Mouse (Mus musculus) embryonic facial prominence, embryonic 12.5 days (tissue): ENCODE measurements around the gene Pi4k2a. TPM values are rescaled to one million over a fixed set of nuclear protein-coding genes. Genes with fewer than 3 reads are reported as not detected.
"Not testable (repeated sequence)": the region's sequence is repeated elsewhere in the genome, so short reads cannot be mapped to it uniquely, and the experiment has no call there.

Experiments used
- ATAC-seq: fragments of 200-750 bp; cut with Nextera tagmentation; 2 replicates; pipeline ENCODE4 v1.8.0; 2017; ENCODE audit not compliant: insufficient number of reproducible peaks, insufficient read depth, low FRiP score, low TSS enrichment
- H3K27ac ChIP-seq: fragments of 300-500 bp; sonication (generic); 2 replicates; pipeline ENCODE4 v1.5.1; 2016; ENCODE audit warnings: mild to moderate bottlenecking
- H3K27me3 ChIP-seq: fragments of 300-500 bp; sonication (generic); 2 replicates; pipeline ENCODE4 v1.6.1; 2016; ENCODE audit warnings: mild to moderate bottlenecking, moderate library complexity
- H3K36me3 ChIP-seq: fragments of 300-500 bp; sonication (generic); 2 replicates; pipeline ENCODE4 v1.6.1; 2016; ENCODE audit warnings: mild to moderate bottlenecking
- H3K4me1 ChIP-seq: fragments of 300-500 bp; sonication (generic); 2 replicates; pipeline ENCODE4 v1.6.1; 2016
- H3K4me2 ChIP-seq: fragments of 300-500 bp; sonication (generic); replicated peaks from 2 replicates; pipeline ENCODE4 v1.6.1; 2016; ENCODE audit warnings: mild to moderate bottlenecking, moderate library complexity
- H3K4me3 ChIP-seq: fragments of 300-500 bp; sonication (generic); 2 replicates; pipeline ENCODE4 v1.5.1; 2016; ENCODE audit warnings: mild to moderate bottlenecking
- H3K9ac ChIP-seq: fragments of 300-500 bp; sonication (generic); 2 replicates; pipeline ENCODE4 v1.6.1; 2016; ENCODE audit warnings: mild to moderate bottlenecking, moderate library complexity
- H3K9me3 ChIP-seq: fragments of 300-500 bp; sonication (generic); 2 replicates; pipeline ENCODE4 v1.6.1; 2016; ENCODE audit warnings: mild to moderate bottlenecking, moderate library complexity
- WGBS: fragments of 180-500 bp; shearing (Covaris S2); methylation state at CpG from one replicate; pipeline ENCODE4 v1.1.7; 2016; 5-methylcytosine and 5-hydroxymethylcytosine counted together
- polyA plus RNA-seq: library from polyadenylated mRNA; unstranded; fragments of >200 nt; fragmentation: Nextera tagmentation; extraction: Ambion mirVana; gene quantifications from 2 replicates; pipeline ENCODE4 v1.2.1, GENCODE M21; 2016

The Pi4k2a gene
- polyA plus RNA-seq, 1 experiment from 2014 or later = 39.6 TPM

DNA sequence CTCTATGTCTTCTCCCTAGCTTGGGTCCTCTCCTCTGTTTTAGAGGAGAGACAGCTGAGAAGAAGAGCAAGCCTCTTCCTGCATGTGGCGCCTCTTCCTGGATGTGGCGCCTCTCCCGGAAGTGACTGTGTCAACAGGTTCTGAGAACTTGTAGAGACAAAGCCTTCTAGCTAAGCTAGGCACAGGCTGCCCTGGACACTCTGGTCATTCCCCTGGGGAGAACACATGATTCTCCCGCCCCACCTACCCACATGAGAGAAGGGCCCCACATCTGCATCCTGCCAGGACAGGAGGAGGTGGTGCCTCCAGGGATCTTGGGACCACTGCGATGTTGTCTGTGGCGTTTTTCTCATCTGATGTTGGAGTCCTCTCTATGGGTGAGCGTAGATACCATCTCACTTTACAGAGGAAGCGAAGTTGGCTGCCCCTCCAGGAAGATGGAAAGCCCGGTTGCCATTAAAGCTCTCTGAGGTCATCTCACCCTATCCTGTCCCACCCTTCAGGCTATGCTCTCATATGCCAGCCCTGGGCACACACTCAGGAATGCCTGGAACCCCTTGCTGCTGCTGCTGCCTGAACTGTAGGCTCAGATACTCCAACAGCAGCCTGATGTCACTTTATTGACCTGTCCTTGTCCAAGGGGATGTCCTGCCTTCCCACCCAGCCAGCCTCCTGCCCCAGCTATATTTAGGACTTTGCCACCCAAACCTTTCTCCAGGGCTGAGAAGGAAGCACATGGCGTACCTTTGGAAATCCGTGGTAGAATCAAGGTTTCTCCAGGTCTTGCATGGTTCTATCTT, 21.6 kb upstream of the Pi4k2a start:
- Histone ChIP-seq H3K4me1 (no peaks in the 10 kb centered on the region), H3K27me3 (no peaks in the 10 kb centered on the region), H3K4me2 (no peak overlapping the region), H3K27ac (no peak overlapping the region), H3K9ac (no peak overlapping the region), H3K36me3 (no peaks in the 10 kb centered on the region), H3K9me3 (no peaks in the 10 kb centered on the region), H3K4me3 (no peak overlapping the region)
- ATAC-seq = no peak
- WGBS = 77% methylated on average over 11 of the region's 11 CpGs

DNA sequence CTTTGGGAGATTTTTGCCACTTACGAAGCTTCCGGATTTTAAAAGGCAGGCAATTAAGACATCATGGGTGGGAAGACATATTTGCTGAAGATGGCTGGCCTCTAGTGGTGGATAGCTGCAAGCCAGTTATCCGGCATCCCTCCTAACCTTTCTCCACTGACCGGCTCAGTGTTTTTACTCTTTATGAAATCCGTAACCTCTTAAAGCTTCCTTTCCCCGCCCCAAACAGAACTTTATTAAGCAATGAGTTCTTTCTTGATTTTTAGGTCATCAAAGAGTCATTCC, 21.1 kb upstream of the Pi4k2a start:
- Histone ChIP-seq H3K27ac (no peak overlapping the region), H3K9ac (no peak overlapping the region), H3K4me2 (no peak overlapping the region), H3K27me3 (no peaks in the 10 kb centered on the region), H3K36me3 (no peaks in the 10 kb centered on the region), H3K4me1 (no peaks in the 10 kb centered on the region), H3K9me3 (no peaks in the 10 kb centered on the region), H3K4me3 (no peak overlapping the region)
- 63% methylated on average over 6 of the region's 6 CpGs for WGBS
- no peak for ATAC-seq

DNA sequence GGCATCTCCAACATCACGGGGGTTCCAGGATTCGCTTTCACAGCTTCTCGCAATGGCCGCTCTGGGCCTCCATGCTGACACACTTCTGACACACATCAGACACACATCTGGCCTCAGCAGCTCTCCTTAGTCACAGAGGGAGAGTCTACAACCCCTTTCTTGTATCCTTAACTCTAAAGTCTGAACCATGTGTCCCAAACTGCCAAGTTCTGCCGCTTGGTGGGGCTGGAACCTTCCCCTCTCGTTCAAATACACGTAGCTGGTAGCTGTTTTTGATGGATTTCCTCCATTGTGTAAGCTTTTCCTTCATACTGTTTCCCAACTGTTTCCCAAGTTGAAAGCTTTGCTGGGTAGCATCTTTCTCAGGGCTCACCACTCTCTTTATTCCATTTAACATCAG, 19.0 kb upstream of the Pi4k2a start:
- H3K36me3 ChIP-seq = peaks cover 17% of the 10 kb centered on the region
- 79% methylated on average over 7 of the region's 7 CpGs for WGBS
- ATAC-seq = no peak
- no peak overlapping the region for H3K9ac ChIP-seq
- no peaks in the 10 kb centered on the region for H3K9me3 ChIP-seq
- H3K27ac ChIP-seq = no peak overlapping the region
- no peaks in the 10 kb centered on the region for H3K4me1 ChIP-seq
- no peak overlapping the region for H3K4me3 ChIP-seq
- H3K27me3 ChIP-seq = no peaks in the 10 kb centered on the region
- no peak overlapping the region for H3K4me2 ChIP-seq

GRCm38 (mm10) chr19:42071886-42072608, 18.2 kb upstream of the Pi4k2a start:
- Histone ChIP-seq H3K27ac (no peak overlapping the region), H3K36me3 (peaks cover 17% of the 10 kb centered on the region), H3K4me2 (no peak overlapping the region), H3K4me1 (no peaks in the 10 kb centered on the region), H3K27me3 (no peaks in the 10 kb centered on the region), H3K9ac (no peak overlapping the region), H3K9me3 (no peaks in the 10 kb centered on the region), H3K4me3 (no peak overlapping the region)
- 86% methylated on average over 15 of the region's 15 CpGs for WGBS
- ATAC-seq = no peak

- Histone ChIP-seq H3K27me3 (no peaks in the 10 kb centered on the region), H3K27ac (no peak overlapping the region), H3K4me3 (no peak overlapping the region), H3K36me3 (peaks cover 22% of the 10 kb centered on the region), H3K9ac (no peak overlapping the region), H3K9me3 (no peaks in the 10 kb centered on the region), H3K4me1 (no peaks in the 10 kb centered on the region), H3K4me2 (no peak overlapping the region)
- WGBS = 78% methylated on average over 7 of the region's 7 CpGs
- no peak for ATAC-seq
These were observed 17.5 kb upstream of the Pi4k2a start for GRCm38 (mm10) chr19:42072802-42073201.

GRCm38 (mm10) chr19:42075051-42075450, 15.2 kb upstream of the Pi4k2a start:
- H3K27ac ChIP-seq = no peak overlapping the region
- 77% methylated on average over 2 of the region's 2 CpGs for WGBS

GRCm38 (mm10) chr19:42075992-42076391, 14.3 kb upstream of the Pi4k2a start:
- no peaks in the 10 kb centered on the region for H3K4me1 ChIP-seq
- no peak overlapping the region for H3K27ac ChIP-seq
- no peak overlapping the region for H3K4me2 ChIP-seq
- ATAC-seq = no peak
- H3K9ac ChIP-seq = no peak overlapping the region
- H3K4me3 ChIP-seq = no peak overlapping the region
- H3K27me3 ChIP-seq = no peaks in the 10 kb centered on the region
- H3K36me3 ChIP-seq = peaks cover 24% of the 10 kb centered on the region
- no peaks in the 10 kb centered on the region for H3K9me3 ChIP-seq
- WGBS = 89% methylated on average over 16 of the region's 16 CpGs

More at GRCm38 (mm10) chr19:42075051-42075450, 15.2 kb upstream of the Pi4k2a start:
- ATAC-seq = no peak
- H3K36me3 ChIP-seq = peaks cover 24% of the 10 kb centered on the region
- H3K27me3 ChIP-seq = no peaks in the 10 kb centered on the region
- H3K4me1 ChIP-seq = no peaks in the 10 kb centered on the region
- no peaks in the 10 kb centered on the region for H3K9me3 ChIP-seq
- H3K4me2 ChIP-seq = no peak overlapping the region
- H3K4me3 ChIP-seq = no peak overlapping the region
- no peak overlapping the region for H3K9ac ChIP-seq

DNA sequence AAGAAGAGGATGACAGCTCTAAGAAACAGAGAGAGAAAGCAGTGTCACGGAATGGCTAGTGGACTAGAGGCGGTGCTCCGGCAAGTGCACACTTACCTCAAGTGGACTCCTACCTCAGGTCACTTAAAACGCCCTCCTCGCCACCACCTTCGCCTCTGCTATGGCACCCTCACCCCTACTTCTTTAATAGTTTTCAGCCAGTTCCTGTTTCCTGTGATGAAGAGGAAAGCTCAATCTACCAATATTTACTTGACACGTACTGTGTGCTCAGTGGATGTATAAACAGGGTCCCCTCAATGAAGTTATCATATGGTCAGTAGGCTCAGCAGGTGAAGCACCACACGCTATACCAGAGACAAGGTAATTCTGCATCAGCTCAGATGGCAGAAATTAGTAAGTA, 11.7 kb upstream of the Pi4k2a start:
- Histone ChIP-seq H3K27me3 (no peaks in the 10 kb centered on the region), H3K4me2 (no peak overlapping the region), H3K9ac (no peak overlapping the region), H3K9me3 (no peaks in the 10 kb centered on the region), H3K4me1 (no peaks in the 10 kb centered on the region), H3K4me3 (no peak overlapping the region), H3K36me3 (peaks cover 24% of the 10 kb centered on the region), H3K27ac (no peak overlapping the region)
- ATAC-seq = no peak
- WGBS = 91% methylated on average over 8 of the region's 8 CpGs

GRCm38 (mm10) chr19:42079006-42079405, 11.3 kb upstream of the Pi4k2a start:
- Histone ChIP-seq H3K4me3 (no peak overlapping the region), H3K4me2 (no peak overlapping the region), H3K9me3 (no peaks in the 10 kb centered on the region), H3K36me3 (peaks cover 24% of the 10 kb centered on the region), H3K9ac (no peak overlapping the region), H3K27me3 (no peaks in the 10 kb centered on the region), H3K4me1 (no peaks in the 10 kb centered on the region), H3K27ac (no peak overlapping the region)
- 94% methylated on average over 12 of the region's 12 CpGs for WGBS
- ATAC-seq = no peak

DNA sequence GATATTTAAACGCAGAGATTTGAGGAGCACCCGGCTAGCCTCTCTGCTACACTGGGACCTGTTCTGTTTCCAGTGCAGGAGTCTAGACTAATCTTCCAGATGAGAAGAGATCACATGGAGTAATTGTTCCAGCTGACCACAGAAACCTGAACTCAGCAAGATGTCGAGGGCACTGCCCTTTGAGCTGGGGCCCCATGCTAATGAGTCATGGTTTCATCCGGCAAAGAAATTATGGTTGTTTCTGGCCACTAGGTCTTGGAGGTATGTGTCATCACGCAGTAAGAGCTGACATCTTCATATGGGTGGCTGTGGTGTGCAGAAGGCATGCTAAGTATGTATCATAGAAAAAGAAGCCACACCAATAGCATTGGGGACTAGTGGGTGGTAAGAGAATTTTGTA, 10.3 kb upstream of the Pi4k2a start:
- H3K9me3 ChIP-seq = no peaks in the 10 kb centered on the region
- no peak overlapping the region for H3K4me3 ChIP-seq
- H3K27me3 ChIP-seq = no peaks in the 10 kb centered on the region
- 76% methylated on average over 5 of the region's 5 CpGs for WGBS
- H3K9ac ChIP-seq = no peak overlapping the region
- H3K36me3 ChIP-seq = peaks cover 20% of the 10 kb centered on the region
- no peak for ATAC-seq
- no peak overlapping the region for H3K4me2 ChIP-seq
- H3K4me1 ChIP-seq = no peaks in the 10 kb centered on the region
- no peak overlapping the region for H3K27ac ChIP-seq

GRCm38 (mm10) chr19:42080469-42080868, 9.8 kb upstream of the Pi4k2a start:
- ATAC-seq = no peak
- H3K4me3 ChIP-seq = no peak overlapping the region
- H3K9me3 ChIP-seq = no peaks in the 10 kb centered on the region
- peaks cover 15% of the 10 kb centered on the region for H3K36me3 ChIP-seq
- WGBS = 86% methylated on average over 11 of the region's 11 CpGs
- no peak overlapping the region for H3K4me2 ChIP-seq
- H3K9ac ChIP-seq = no peak overlapping the region
- no peaks in the 10 kb centered on the region for H3K27me3 ChIP-seq
- no peak overlapping the region for H3K27ac ChIP-seq
- H3K4me1 ChIP-seq = no peaks in the 10 kb centered on the region

- H3K27ac ChIP-seq, ATAC-seq, H3K4me3 ChIP-seq, H3K27me3 ChIP-seq, H3K36me3 ChIP-seq, H3K9me3 ChIP-seq, H3K4me2 ChIP-seq, H3K9ac ChIP-seq, H3K4me1 ChIP-seq: not testable (repeated sequence)
- WGBS = 93% methylated on average over 5 of the region's 5 CpGs
These were observed 8.7 kb upstream of the Pi4k2a start for GRCm38 (mm10) chr19:42081613-42082012.
